Mouse (Mus musculus): ENCODE measurements at regions not wholly inside any gene's neighbourhood (a gene's known extent, or its start where the extent isn't known, plus 50 kb on each side); places are given as distances from the start of the nearest gene placed in this dataset.

DNA sequence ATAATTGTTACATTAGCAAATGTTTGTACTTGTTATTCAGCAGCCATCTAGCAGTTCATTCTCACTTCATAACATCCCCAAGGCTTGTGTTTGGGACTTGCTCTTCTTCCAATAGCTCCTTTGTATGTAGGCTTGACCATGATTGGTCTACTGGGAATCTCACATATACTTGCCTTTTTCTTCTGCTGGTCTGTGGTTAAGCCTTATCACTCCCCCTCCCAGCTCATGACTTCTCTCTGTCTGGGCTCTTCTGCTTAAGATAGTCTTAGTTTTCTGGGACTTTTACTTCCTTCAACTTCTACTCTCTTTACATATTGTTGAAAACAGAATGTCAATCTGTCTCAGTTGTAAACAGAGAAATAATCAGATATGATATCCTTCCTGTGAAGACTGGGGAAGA, 844.0 kb upstream of the 2610301B20Rik start:
- Histone ChIP-seq H3K4me2 (ENCODE audit: low read depth) (no peak overlapping the region), H3K27me3 (ENCODE audit: insufficient read depth, low read length) (no peaks in the 10 kb centered on the region), H3K9me3 (ENCODE audit: low read length) (no peaks in the 10 kb centered on the region), H3K36me3 (ENCODE audit: insufficient read depth) (no peaks in the 10 kb centered on the region), H3K9ac (no peak overlapping the region), H3K4me1 (ENCODE audit: insufficient read depth) (no peaks in the 10 kb centered on the region), H3K27ac (ENCODE audit: low read depth, low read length) (no peak overlapping the region), H3K4me3 (ENCODE audit: low read depth, low read length) (no peak overlapping the region)
- no peak for ATAC-seq
- TF ChIP-seq CTCF (IDR thresholded peaks at IDR 0.05; ENCODE audit: low read depth): no peak
- DNase-seq: no peak

DNA sequence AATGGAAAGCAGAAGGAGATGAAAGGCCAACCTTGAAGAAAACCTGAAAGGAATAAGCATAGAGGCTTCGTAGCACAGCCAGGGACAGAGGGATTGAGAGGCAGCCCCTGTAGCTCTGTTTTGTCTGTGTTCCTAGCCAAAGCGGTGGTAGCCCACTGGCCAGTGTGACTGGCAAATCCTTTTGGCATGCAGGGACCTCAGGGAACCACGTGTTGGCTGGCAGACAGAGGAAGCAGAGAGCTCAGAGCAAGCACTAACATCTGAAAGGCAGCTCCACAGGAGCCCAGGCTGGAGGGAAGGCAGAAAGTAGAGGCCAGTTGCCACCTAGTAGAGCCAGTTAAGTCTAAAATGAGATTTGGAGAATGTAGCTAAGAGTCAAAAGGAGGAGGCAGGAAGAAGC, 842.5 kb upstream of the 2610301B20Rik start:
- no peak overlapping the region for H3K9ac ChIP-seq
- WGBS: 26% methylated on average over 3 of the region's 3 CpGs
- H3K36me3 ChIP-seq (ENCODE audit: insufficient read depth): no peaks in the 10 kb centered on the region
- H3K4me3 ChIP-seq (ENCODE audit: low read depth, low read length): no peak overlapping the region
- no peaks in the 10 kb centered on the region for H3K27me3 ChIP-seq (ENCODE audit: insufficient read depth, low read length)
- H3K4me1 ChIP-seq (ENCODE audit: insufficient read depth): no peaks in the 10 kb centered on the region
- peak; percentile 20; the same call in 1 of the 2 replicates for ATAC-seq
- TF ChIP-seq CTCF (IDR thresholded peaks at IDR 0.05; ENCODE audit: low read depth): no peak
- H3K27ac ChIP-seq (ENCODE audit: low read depth, low read length): no peak overlapping the region
- H3K9me3 ChIP-seq (ENCODE audit: low read length): no peaks in the 10 kb centered on the region
- H3K4me2 ChIP-seq (ENCODE audit: low read depth): no peak overlapping the region
- no peak for DNase-seq

- no peak overlapping the region for H3K27ac ChIP-seq (ENCODE audit: low read depth, low read length)
- WGBS: 90% methylated on average over 1 of the region's 1 CpGs
- no peak overlapping the region for H3K9ac ChIP-seq
- H3K27me3 ChIP-seq (ENCODE audit: insufficient read depth, low read length): no peaks in the 10 kb centered on the region
- no peak overlapping the region for H3K4me2 ChIP-seq (ENCODE audit: low read depth)
- no peaks in the 10 kb centered on the region for H3K9me3 ChIP-seq (ENCODE audit: low read length)
- no peak for ATAC-seq
- H3K36me3 ChIP-seq (ENCODE audit: insufficient read depth): no peaks in the 10 kb centered on the region
- no peak overlapping the region for H3K4me3 ChIP-seq (ENCODE audit: low read depth, low read length)
- TF ChIP-seq CTCF (IDR thresholded peaks at IDR 0.05; ENCODE audit: low read depth): no peak
- no peaks in the 10 kb centered on the region for H3K4me1 ChIP-seq (ENCODE audit: insufficient read depth)
- DNase-seq: no peak
Observed at GRCm38 (mm10) chr4:10035336-10035735, 839.0 kb upstream of the 2610301B20Rik start.

DNA sequence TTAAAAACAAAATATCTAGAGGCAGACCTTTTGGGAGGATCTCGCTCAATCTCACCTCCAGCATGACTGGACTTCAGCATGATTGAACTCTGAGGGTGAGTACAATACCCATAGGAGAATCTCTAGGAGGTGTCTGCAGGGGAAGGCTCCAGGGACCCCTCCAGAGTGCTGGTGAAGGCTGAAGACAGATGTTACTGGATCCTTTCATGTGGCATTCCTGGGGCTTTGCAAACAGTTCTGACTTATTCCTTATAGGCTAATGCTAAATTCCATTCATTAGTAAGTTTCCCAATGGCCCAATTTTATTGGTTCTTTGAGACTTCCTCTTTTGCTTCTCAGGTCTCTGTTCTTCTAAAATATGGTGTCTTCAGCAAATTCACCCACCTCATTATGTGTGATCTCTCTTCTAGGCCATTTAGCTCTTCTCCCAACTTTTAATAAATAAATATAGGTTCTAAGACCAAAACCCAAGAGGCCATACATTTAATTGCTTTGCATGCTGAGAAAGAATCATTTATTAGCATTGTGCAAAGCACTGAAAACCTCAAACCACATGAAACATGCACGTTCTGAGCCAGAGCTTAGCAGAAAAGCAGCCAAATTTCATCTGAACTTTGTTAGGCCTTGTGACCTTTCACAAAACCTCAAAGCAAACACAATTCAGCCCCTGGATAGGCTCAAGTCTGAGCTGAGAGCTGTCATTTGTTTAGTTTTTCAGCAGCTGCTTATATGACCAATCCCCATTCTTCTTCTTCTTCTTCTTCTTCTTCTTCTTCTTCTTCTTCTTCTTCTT, 832.8 kb upstream of the 2610301B20Rik start:
- ATAC-seq (no peak), DNase-seq (no peak)
- TF ChIP-seq CTCF (IDR thresholded peaks at IDR 0.05; ENCODE audit: low read depth): no peak
- Histone ChIP-seq H3K4me3 (ENCODE audit: low read depth, low read length) (no peak overlapping the region), H3K27ac (ENCODE audit: low read depth, low read length) (no peak overlapping the region), H3K4me1 (ENCODE audit: insufficient read depth) (no peaks in the 10 kb centered on the region), H3K4me2 (ENCODE audit: low read depth) (no peak overlapping the region), H3K27me3 (ENCODE audit: insufficient read depth, low read length) (no peaks in the 10 kb centered on the region), H3K36me3 (ENCODE audit: insufficient read depth) (no peaks in the 10 kb centered on the region), H3K9ac (no peak overlapping the region), H3K9me3 (ENCODE audit: low read length) (no peaks in the 10 kb centered on the region)
- WGBS: 79% methylated on average over 2 of the region's 2 CpGs

- TF ChIP-seq CTCF (IDR thresholded peaks at IDR 0.05; ENCODE audit: low read depth): no peak
- WGBS: 95% methylated on average over 1 of the region's 1 CpGs
- ATAC-seq (no peak), DNase-seq (no peak)
- H3K27ac ChIP-seq (ENCODE audit: low read depth, low read length): no peak overlapping the region
- no peak overlapping the region for H3K4me3 ChIP-seq (ENCODE audit: low read depth, low read length)
- H3K36me3 ChIP-seq (ENCODE audit: insufficient read depth): no peaks in the 10 kb centered on the region
- no peaks in the 10 kb centered on the region for H3K27me3 ChIP-seq (ENCODE audit: insufficient read depth, low read length)
- no peaks in the 10 kb centered on the region for H3K4me1 ChIP-seq (ENCODE audit: insufficient read depth)
- no peaks in the 10 kb centered on the region for H3K9me3 ChIP-seq (ENCODE audit: low read length)
- no peak overlapping the region for H3K9ac ChIP-seq
- H3K4me2 ChIP-seq (ENCODE audit: low read depth): no peak overlapping the region
Observed at GRCm38 (mm10) chr4:10048770-10049169, 825.5 kb upstream of the 2610301B20Rik start.

DNA sequence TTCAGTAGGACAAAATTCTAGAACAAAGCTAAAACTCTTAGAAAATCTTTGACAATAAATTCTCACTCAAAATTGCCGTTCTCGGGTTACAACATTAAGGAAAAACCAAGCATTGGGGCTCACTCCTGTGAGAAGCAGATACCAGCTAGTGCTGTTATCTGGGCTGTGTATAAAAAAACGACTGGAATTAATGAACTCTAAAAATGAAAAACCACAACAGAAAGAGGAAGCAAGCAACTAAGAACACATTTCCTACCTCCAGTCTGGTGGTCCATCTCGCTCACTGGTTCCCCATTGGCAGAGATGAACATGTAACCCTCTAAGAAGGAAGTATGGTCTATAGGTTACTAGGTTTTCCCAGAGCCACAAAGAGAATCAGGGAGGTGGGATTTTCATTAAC, 824.9 kb upstream of the 2610301B20Rik start:
- Histone ChIP-seq H3K27me3 (ENCODE audit: insufficient read depth, low read length) (no peaks in the 10 kb centered on the region), H3K4me2 (ENCODE audit: low read depth) (no peak overlapping the region), H3K9ac (no peak overlapping the region), H3K27ac (ENCODE audit: low read depth, low read length) (no peak overlapping the region), H3K4me3 (ENCODE audit: low read depth, low read length) (no peak overlapping the region), H3K4me1 (ENCODE audit: insufficient read depth) (no peaks in the 10 kb centered on the region), H3K9me3 (ENCODE audit: low read length) (no peaks in the 10 kb centered on the region), H3K36me3 (ENCODE audit: insufficient read depth) (no peaks in the 10 kb centered on the region)
- DNase-seq: no peak
- TF ChIP-seq CTCF (IDR thresholded peaks at IDR 0.05; ENCODE audit: low read depth): no peak
- no peak for ATAC-seq
- 73% methylated on average over 4 of the region's 4 CpGs for WGBS

DNA sequence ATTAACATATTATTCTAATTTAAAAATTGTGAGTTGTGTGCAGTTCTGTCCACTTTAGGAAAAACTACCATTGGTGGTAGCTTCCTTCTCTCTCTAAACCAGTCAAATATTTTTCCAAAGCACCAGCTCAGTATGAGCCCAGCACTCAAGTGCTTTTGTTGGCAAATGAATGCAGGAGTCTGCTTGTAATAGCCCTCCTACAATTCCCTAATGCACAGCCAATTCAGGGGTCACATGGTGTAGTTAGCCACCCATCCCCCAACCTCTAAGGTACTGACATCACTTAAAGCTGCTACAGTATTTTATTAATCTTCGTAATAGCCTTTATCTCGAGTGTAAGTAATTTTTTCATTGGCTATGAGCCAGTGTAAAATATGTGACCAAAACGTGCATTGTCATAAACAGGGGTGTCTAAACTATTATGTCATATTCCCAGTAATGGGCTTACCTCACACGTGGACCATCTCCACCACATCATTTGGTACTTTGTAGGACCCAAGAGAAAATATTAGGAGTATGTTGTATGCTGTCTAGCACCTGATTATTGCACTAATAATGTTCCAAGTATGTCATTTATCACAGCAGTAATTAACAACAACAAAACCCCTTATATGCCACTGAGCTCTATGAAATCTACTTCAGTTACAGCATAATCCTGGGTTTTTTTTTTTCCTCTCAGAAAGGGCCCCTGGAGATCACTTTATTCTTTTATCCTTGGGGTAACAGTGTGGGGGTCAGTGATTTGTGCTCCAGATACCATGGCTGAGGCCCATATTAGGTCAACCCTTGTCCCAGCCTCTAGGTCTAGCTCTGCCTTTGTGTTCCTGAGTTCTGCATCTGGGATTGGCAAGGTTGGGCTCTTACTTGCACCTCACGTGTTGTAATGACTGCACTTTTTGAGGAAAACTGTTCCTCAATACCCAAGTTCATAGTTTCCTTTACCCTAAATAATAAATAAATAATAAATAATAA, 822.7 kb upstream of the 2610301B20Rik start:
- Histone ChIP-seq H3K4me3 (ENCODE audit: low read depth, low read length) (no peak overlapping the region), H3K27me3 (ENCODE audit: insufficient read depth, low read length) (no peaks in the 10 kb centered on the region), H3K4me2 (ENCODE audit: low read depth) (no peak overlapping the region), H3K9ac (no peak overlapping the region), H3K36me3 (ENCODE audit: insufficient read depth) (no peaks in the 10 kb centered on the region), H3K4me1 (ENCODE audit: insufficient read depth) (no peaks in the 10 kb centered on the region), H3K27ac (ENCODE audit: low read depth, low read length) (no peak overlapping the region), H3K9me3 (ENCODE audit: low read length) (no peaks in the 10 kb centered on the region)
- WGBS: 53% methylated on average over 5 of the region's 5 CpGs
- DNase-seq (no peak), ATAC-seq (peak; percentile 66)
- TF ChIP-seq CTCF (IDR thresholded peaks at IDR 0.05; ENCODE audit: low read depth): no peak
